Mouse (Mus musculus): ENCODE data around the gene Lysmd3.
"Not testable (repeated sequence)": the region's sequence is repeated elsewhere in the genome, so short reads cannot be mapped to it uniquely, and the experiment has no call there.

Lysmd3 gene

GRCm38 (mm10) chr13:81657351-81658052, at the start of gene Lysmd3:
Gene Lysmd3 (plus strand): TSS chr13:81657663.
- DNase-seq: peak; percentile 88 to 90

DNA sequence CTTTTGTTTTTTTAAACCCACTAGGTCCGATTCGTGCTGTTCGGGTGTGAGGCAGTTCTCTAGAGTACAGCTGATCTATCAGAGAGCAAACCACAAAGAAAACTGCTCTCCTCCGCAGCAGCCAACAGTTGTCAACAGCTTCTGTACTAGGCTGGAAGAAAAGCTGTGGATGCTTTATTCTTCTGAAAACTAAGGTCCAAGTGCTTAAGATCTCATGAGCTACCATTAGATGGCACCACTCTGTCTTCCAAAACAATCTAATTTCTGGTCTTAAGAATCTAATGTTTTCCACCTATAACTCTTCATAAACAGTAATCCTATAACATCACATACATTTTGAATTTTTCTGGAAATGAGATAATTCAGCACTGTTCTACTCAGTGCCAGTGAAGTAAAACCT, 47.1 kb upstream of the Lysmd3 start:
- DNase-seq: no peak

DNA sequence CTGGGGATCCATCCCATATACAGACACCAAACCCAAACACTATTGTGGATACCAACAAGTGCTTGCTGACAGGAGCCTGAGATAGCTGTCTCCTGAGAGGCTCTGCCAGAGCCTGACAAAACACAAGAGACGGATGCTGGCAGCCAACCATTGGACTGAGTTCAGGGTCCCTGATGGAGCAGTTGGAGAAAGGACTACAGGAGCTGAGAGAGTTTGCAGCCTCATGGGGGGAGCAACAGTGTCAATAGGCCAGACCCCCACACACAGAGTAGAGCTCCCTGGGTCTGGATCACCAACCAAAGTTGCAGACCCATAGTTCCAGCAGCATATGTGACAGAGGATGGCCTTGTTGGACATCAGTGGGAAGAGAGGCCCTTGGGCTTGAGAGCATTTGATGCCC, 29.6 kb upstream of the Lysmd3 start:
- not testable (repeated sequence) for DNase-seq

DNA sequence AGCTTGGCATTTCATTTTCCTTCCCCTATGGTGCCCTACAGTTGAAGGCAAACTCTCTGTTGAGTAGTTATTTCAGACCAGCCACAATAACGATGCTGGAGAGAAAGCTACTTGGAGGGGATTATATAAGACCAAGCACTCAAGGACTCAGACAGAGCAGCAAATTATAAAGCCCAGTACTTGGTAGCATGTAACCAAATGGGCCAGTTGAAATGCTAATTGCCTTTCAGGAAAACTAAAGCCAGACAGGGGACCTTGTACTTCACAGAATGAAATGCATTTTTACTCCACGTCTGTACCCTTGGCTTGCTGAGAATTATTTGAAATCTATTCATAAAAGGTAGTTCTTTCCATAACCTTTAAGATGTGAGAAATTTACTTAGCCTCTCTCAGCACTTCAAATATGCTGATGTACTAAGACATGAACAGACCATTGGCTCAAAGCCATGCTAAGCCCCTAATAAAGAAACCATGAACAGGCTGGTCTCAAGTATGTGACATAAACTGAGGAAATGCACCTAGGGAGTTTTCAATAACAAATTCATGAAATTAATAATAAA, 28.8 kb upstream of the Lysmd3 start:
- no peak for DNase-seq

DNA sequence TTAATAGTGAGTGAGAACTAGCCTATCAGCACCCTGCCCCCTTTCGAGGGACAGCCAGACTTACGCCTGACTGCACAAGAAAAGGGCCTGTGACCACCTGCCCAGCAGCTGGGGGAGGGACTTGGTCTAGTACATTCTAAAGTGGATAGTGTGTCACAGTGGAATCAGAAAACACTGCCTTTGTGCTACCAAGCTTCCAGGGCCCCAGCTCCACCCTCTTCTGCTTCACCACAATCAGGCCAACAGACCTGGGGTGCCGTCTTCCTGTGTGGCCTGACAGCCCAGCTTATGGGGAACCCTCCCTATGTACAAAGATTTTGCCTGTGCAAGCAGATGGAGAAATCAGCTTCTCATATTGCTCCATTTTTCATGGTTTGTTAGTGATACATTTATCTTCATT, 28.1 kb upstream of the Lysmd3 start:
- no peak for DNase-seq

GRCm38 (mm10) chr13:81630566-81630965, 26.9 kb upstream of the Lysmd3 start:
- DNase-seq: no peak

DNA sequence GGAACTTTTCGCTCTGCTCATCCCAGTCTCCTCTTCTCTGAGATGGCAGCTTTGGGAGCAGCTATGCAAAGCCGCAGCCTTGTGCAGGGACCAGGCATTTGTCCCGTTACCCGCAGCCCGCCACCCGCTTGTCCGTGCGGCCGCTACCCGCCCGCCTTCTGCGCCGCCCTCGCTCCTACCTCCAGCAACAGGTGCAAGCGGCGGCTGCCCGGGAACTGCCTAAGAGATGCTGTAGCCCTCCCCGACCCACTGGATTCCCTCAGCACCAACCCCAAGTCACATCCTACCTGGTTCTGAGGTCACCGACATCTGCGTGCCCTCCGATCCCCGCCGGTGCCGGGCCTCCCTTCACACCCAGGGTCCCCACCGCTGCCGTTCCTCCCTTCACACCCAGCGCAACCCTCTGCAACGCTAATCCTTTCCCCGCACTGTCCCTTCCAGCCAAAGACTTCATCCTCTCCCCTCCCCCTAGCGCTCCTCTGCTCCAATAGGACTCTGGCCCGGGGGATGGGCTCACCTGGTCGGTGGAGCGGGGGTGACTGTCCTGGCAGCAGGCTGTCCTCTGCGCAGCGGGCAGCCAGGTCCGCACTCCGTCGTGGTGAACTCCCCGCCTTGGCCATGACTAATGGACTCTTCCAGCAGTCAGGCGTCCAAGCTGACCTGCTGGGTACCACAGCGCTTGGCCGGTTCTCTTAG, 24.6 kb upstream of the Lysmd3 start, which contains the start of gene Adgrv1:
Gene Adgrv1 (minus strand): TSS at position 435 of the 696 bp plus-strand sequence.
- DNase-seq: no peak

DNA sequence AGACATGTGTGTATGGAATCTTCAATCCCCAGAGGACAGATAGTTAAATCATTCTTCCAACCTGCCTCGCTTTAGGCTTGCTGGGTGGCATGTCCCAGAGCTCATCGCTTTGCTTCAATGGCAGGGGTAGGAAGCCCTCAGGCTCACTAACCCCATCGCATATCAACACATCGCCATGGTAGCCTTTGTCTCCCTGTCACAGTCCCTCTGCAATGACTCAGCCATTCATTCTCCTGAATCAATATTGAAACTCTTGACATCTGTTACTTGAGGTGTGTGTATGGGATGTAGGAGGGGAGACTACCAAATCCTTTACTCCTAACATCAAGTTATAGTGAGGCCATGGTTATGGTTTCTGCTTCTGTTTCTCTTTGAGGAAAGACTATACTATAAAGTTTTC, 17.8 kb upstream of the Lysmd3 start:
- DNase-seq: no peak

GRCm38 (mm10) chr13:81640881-81641280, 16.6 kb upstream of the Lysmd3 start:
- DNase-seq: no peak

- peak in 1 of 2 experiments; percentile 35 for DNase-seq
Observed at GRCm38 (mm10) chr13:81641289-81642045, 16.0 kb upstream of the Lysmd3 start.

GRCm38 (mm10) chr13:81642491-81643149, 14.8 kb upstream of the Lysmd3 start:
- no peak for DNase-seq

- no peak for DNase-seq
Observed at GRCm38 (mm10) chr13:81644047-81644565, 13.4 kb upstream of the Lysmd3 start.

DNA sequence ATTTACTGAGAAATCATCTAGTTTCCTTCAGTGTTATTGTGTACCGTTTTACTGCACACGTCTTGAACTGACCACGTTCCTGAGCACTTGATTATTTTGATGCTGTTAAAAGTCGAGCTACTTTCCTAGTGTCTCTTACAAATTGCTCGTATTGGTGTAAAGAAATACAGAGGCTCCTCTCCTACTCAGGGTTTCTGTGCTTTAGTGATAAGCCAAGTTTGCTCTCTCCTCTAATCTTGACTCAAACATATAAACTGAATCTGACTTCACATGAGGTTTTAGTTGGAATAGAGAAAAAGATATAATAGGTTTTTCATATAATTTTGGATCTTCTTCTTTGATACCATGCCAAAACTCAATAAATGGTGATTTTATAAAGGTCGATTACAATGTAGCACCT, 11.1 kb upstream of the Lysmd3 start:
- no peak for DNase-seq

DNA sequence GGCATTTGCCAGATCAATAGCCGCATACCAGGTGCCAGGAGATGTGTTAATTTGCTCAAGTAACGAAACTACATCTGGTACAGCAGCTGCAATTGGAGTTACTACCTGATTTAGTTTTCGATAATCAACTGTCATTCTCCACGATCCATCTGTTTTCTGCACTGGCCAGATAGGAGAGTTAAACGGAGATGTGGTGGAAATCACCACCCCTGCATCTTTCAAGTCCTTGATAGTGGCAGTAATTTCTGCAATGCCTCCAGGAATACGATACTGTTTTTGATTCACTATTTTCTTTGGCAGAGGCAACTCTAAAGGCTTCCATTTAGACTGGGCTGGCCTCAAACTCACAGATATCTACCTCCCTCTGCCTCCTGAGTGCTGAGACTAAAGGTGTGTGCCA, 7.1 kb upstream of the Lysmd3 start:
- not testable (repeated sequence) for DNase-seq

DNA sequence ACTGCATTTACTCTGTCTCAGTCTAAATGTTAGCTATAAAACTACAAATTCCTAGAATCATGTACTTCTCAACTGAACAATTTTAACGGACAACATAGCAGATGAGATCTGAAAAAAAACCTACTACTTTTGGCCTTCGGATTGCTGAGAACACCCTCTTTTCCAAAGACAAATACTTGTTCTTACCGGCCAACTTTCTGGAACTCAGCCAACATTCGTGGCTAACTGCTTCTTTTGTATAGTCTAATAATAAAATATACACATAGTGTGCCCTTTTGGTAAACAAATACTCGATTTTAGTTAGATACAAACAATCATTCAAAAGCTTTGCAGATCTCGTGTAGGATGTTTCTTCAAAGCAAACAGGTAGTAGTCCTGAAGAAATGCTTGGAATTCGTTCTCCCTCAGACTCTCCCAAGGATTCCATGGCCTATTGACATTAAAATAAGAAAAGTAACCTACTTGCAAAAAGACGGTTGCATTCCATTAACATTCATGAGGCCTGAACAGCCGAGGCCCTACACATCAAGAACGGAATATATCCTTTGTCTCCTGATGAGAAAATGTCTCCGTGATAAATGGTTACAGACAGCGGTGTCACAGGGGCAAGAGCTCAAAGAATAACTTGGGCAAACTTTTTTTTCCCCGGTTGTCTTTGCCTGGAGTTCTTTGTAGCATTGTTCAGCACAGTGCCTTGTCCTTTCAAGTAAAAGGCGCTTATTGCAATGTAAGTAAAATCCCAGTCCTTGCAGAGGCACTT, 1.2 kb upstream of the Lysmd3 start:
- no peak for DNase-seq

DNA sequence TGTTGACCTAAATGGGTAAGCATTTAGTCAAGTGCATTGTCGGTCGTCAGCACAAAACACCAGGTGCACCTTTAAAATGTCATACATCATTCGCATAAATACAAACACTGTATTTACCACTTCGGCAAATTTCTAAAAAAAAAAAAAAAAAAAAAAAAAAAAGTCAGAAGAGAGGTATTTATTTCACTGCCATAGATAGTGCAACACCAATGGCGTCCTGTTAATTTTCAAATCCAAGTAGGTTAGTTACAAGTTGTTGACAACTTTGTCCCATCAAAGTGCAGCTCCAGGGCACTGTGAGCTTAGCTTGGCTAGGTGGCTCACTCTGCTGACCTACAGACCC, 484 bp upstream of the Lysmd3 start:
- no peak for DNase-seq

- no peak for DNase-seq
Observed at GRCm38 (mm10) chr13:81658053-81658752, 740 bp downstream of the Lysmd3 start.

DNA sequence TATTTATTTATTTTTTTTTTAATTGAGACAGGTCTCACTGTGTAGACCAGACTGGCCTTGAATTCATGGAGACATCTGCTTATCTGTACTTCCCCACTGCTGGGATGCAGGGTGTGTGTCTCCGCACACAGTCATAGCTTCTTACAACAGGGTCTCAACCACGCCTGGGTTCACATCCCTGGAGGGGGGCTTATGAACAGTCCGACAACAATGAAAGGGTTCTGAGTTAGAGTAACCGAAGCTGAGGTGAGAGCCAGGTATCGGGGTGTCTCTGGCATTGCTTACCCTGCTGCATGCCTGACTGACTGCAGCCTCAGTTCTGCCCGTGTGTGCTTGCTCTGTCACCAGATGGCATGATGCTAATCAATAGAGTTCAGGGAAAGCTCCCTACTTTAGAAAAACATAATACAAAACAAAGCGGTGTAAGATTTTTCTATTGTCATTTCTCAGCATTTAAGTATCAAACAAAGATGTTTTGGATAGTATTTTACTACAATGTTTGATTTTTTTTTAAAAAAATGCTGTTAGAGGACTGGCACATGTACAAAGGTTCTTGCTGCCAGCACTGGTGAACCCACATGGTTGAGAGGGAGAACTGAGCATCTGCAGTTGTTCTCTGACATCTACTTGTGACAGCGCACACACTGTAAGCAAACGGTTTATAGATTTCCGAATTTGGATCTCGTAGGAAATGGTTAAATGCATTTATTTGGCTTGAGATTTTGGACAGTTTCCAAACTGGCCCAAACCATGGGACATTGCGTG, 6.3 kb downstream of the Lysmd3 start:
- no peak for DNase-seq

DNA sequence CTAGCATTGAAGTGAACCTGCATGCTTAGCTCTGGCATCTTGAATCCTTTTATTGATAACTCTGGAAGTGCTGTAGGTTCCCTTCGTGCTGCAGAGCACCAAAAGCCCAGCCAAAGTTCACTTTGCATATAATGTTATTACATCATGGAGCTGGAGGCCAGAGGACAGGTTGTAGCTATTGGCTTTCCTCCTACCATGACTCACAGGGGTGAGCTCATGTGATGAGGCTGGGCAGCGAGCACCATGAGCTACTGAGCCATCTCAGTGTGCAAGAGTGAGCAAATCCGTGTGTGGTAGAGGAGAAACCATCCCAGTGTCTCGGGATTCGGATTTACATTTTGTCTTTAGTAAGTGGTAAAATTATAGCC, 6.9 kb downstream of the Lysmd3 start:
- no peak for DNase-seq

DNA sequence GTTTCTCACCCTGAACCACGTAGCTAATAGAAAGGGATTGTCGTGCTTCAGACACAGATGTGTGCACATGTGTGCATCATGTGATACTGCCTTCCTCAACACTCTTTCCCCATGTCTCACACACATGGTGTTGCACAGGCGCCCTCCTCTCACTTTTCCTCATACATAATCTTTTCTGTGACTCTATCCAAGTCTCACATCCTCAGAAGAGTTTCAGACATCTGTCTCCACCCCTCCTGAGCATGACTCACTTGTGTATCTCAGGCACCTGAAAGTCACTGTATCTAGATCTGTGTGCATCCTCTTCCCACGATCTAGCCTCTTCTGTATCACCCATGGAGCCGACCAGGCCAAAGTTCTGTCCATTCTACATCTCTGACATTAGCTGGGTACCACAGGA, 10.2 kb downstream of the Lysmd3 start:
- DNase-seq: no peak

DNA sequence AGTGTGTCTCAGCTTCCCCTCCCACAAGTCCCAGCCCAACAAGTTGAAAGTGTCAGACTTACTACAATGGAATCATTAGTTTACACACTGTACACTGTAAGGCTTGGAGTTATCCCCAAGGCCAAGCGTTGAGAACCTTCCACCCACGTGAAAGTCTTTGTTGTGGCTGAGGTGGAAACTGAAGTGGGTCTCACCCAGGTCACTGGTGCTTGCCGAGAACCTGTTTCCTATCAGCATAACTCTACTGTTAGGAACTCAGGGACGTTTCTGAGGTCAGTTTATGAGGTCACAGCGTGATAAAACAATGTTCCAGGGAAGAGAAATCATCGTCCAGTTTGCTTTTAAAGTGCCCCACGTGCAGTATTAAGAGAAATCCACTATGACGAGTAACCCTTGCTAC, 17.9 kb downstream of the Lysmd3 start:
- no peak for DNase-seq
